Mouse (Mus musculus) erythroblast, adult 5-6 weeks (primary cell): ENCODE data around the gene Cog7. TPM values are rescaled to one million over a fixed set of nuclear protein-coding genes. Genes with fewer than 3 reads are reported as not detected.
A peak's percentile ranks its signal among the peaks of the same experiment; 100 is the strongest.

Experiments used
- ATAC-seq: replicated peaks from 2 replicates; pipeline ENCODE4 v1.8.0; 2016; ENCODE audit warnings: moderate number of reproducible peaks, mild to moderate bottlenecking, moderate TSS enrichment, inconsistent platforms; ENCODE audit not compliant: poor library complexity, low FRiP score, severe bottlenecking
- total RNA-seq, 2 experiments: library from RNA; stranded (forward) in 1 of 2; stranded (reverse) in 1 of 2; fragments of 150-400 nt in 1 of 2; fragments of 200-764, 138-1000 nt in 1 of 2; gene quantifications; 2 replicates each; pipeline versions ENCODE4 v1.2.3 to v1.2.4; 2015 to 2017; ENCODE audit warnings: low replicate concordance in 2 of 2

Gene Cog7
- total RNA-seq (2015; ENCODE audit: low replicate concordance): 0.19 and 4.4 TPM in 2 replicates
- total RNA-seq (2017; ENCODE audit: low replicate concordance): 2.5 and 4.2 TPM in 2 replicates

DNA sequence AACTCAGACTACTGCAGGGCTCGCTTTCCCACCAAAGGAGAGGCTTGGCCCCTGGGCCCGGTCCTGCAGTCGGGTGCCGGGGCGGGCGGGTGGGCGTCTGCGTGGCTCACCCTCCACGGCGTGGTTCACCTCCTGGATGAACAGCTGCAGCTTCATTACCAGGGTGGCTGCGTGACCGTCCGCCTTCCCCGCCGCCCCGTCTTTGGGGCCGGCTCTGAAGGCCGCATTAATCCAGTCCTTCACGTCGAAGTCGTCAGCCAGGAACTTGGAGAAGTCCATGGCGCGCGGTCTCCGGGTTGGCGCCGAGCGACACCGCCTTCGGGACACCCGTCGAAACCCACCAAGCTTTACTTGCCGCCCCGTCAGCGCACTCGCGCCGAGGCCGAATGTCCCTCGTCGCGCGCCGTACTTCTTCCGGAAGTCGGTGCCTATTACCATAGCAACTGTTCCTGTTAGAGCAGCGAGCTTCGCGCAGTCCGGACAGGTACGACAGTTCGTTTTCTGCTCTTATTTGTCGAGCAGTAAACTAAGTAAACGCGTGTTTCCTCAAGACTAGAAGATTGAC, at the start of gene Cog7:
Gene Cog7 (minus strand): TSS at position 405 of the 565 bp plus-strand sequence.
- peak; percentile 95 for ATAC-seq

- ATAC-seq: no peak
Measured at GRCm38 (mm10) chr7:122022131-122022530, 40.6 kb upstream of the Cog7 start.

- ATAC-seq: peak; percentile 93
Measured at GRCm38 (mm10) chr7:122020667-122021354, 39.3 kb upstream of the Cog7 start, which contains the start of gene Gga2. TSS of gene Gga2 (minus strand) at chr7:122021222.

- no peak for ATAC-seq
Measured at GRCm38 (mm10) chr7:122020273-122020666, 38.8 kb upstream of the Cog7 start.

GRCm38 (mm10) chr7:122018978-122019377, 37.5 kb upstream of the Cog7 start:
- ATAC-seq: no peak

DNA sequence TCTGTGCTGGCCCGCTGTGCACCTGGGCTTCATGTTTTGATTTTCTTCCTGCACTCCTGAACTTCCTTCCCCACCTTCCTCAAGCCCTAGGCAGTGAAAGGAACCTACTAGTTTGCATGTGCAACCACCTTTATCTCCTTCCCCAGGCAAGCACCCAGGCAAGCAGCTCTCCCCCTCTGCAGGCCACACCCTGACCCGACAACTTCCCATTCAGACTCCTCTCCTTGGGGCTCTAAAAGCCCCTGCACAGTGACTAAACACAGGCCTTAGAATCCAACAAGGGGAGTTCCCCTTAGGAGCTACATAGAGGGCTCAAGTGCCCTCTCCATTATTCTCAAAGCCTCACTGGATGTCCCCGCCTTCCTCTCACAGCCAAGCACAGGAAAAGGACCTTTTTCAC, 36.7 kb upstream of the Cog7 start:
- ATAC-seq: peak; percentile 75

GRCm38 (mm10) chr7:122015734-122016133, 34.2 kb upstream of the Cog7 start:
- no peak for ATAC-seq

GRCm38 (mm10) chr7:122015105-122015504, 33.6 kb upstream of the Cog7 start:
- ATAC-seq: no peak

DNA sequence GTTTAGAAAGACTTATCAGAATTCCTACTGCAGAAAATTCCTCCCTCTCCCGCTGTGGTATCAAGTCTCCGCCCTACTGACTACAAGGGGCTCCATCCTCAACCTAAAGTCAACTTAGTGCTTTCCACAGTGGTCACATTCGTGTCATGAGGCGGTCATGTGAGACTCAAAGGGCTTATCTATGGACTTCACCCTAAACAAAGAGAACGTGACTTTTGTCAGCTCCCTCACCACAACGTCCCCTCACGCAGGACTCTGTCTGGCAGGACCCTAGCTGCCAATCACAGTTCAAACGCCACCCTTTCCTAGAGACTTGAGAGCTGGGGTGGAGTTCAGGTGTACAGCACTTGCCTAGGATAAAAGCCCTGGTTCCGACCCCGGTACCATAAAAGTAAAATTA, 31.4 kb upstream of the Cog7 start:
- ATAC-seq: no peak

- ATAC-seq: no peak
Measured at GRCm38 (mm10) chr7:122012370-122012769, 30.9 kb upstream of the Cog7 start.

- ATAC-seq: no peak
Measured at GRCm38 (mm10) chr7:122000396-122000795, 18.9 kb upstream of the Cog7 start.

DNA sequence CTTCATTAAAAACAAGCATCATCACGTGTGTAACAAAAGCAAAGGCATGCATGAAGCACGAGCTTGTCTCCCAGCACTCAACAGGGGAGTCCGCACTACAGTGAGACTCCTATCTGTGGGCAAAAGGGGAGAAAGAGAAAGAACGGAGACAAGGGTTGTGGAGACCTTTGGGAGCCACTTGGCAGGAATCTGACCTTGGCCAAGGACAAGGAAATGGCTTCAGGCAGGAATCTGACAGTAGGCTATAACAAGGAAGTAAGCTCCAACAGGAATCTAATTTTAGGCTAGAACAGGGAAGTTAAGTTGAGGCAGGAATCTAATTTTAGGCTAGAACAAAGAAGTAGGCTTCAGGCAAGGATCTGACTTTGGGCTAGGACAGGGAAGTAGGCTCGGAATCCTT, 14.4 kb upstream of the Cog7 start:
- ATAC-seq: no peak

DNA sequence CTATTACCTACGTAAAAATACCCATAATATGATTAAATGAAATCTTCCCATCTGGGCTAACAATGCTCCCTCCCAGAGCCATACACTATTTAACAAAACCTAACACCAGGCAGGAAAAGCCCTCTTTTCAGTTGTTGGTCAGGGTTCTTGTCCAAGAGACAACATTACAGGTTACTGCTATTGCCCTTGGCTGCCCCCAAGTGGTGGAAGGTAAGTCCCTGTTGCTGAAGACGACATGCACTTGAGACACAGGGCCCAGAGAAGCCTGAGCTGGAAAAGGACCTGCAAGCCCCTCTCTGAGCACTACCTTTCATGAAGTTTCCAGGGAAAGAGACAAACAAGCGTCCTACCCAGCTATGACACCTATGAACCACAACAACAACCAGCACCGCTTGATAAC, 6.5 kb downstream of the Cog7 start:
- ATAC-seq: peak; percentile 66; the same call in 1 of the 2 replicates

- no peak for ATAC-seq
Measured at GRCm38 (mm10) chr7:121971698-121972097, 9.8 kb downstream of the Cog7 start.

- no peak for ATAC-seq
Measured at GRCm38 (mm10) chr7:121970250-121970649, 11.3 kb downstream of the Cog7 start.

GRCm38 (mm10) chr7:121968816-121969215, 12.7 kb downstream of the Cog7 start:
- no peak for ATAC-seq

GRCm38 (mm10) chr7:121968242-121968641, 13.3 kb downstream of the Cog7 start:
- no peak for ATAC-seq

DNA sequence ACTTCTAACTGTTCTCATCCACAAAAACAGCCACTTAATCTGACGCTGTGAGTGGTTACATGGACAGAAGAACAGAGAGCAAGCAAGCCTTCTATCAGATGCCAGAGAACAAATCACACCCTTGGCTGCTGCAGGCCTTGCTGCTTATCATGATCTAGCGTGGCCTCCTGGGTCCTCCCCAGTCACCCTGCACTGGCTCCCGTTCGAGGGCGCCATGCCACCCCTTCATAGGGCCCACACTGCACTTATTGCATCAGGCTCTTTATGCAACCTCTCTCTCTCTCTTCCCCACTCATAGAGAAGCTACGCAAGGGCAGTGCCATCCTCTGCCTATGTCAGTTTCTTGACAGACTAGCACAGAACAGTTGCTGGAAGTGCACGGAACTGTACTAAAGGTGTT, 15.3 kb downstream of the Cog7 start:
- no peak for ATAC-seq

GRCm38 (mm10) chr7:121963883-121964398, 17.6 kb downstream of the Cog7 start:
- ATAC-seq: no peak

- no peak for ATAC-seq
Measured at GRCm38 (mm10) chr7:121962571-121962959, 18.9 kb downstream of the Cog7 start.

DNA sequence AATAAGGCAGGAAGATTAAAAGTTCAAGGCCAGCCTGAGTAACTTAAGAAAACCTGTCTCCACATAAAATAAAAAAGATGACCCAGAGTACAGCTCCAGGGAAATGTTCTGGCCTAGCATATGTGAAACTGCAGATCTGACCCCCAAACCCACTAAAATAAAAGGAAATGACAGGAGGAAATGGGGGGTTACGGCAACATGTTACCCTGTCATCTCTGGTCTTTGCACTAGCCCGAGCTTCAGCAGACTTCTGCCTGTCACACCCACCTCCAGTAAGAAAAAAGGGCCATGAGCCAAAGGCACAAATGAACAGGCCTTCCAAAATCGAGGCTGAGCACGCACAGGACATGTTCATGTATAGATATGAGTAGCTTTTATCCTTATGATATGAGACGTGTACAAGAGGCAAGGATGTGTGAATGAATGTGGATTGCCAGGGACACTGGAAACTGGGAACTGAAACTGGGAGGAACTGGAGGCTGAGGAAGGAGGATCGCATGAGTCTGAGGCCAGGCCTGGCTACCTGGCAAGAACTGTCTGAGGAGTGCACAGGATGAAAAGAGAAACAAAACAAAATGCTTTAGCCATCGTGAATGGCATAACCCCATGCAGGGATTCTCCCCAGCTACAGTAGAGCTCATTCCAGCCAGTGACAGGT, 19.5 kb downstream of the Cog7 start:
- 0 out of 2 replicates have a peak, but pooled peaks have one; percentile 27 for ATAC-seq
